Mouse (Mus musculus) embryonic facial prominence, embryonic 15.5 days (tissue): ENCODE data around the gene Slc6a6. TPM values are rescaled to one million over a fixed set of nuclear protein-coding genes. Genes with fewer than 3 reads are reported as not detected.

Experiments
- ATAC-seq: fragments of 200-750 bp; cut with Nextera tagmentation; 2 replicates; pipeline ENCODE4 v1.8.0; 2017; ENCODE audit warnings: low read depth, moderate TSS enrichment; ENCODE audit not compliant: insufficient number of reproducible peaks, low FRiP score, low TSS enrichment
- H3K27ac ChIP-seq: fragments of 300-500 bp; sonication (generic); replicated peaks from 2 replicates; pipeline ENCODE4 v1.5.1; 2015; ENCODE audit warnings: mild to moderate bottlenecking, inconsistent platforms
- H3K27me3 ChIP-seq: fragments of 300-500 bp; sonication (generic); 2 replicates; pipeline ENCODE4 v1.6.1; 2015; ENCODE audit warnings: inconsistent platforms
- H3K36me3 ChIP-seq: fragments of 300-500 bp; sonication (generic); 2 replicates; pipeline ENCODE4 v1.6.1; 2015; ENCODE audit warnings: mild to moderate bottlenecking, inconsistent platforms
- H3K4me1 ChIP-seq: fragments of 300-500 bp; sonication (generic); 2 replicates; pipeline ENCODE4 v1.6.1; 2015; ENCODE audit warnings: inconsistent platforms
- H3K4me2 ChIP-seq: fragments of 300-500 bp; sonication (generic); replicated peaks from 2 replicates; pipeline ENCODE4 v1.6.1; 2015; ENCODE audit warnings: mild to moderate bottlenecking, inconsistent platforms
- H3K4me3 ChIP-seq: fragments of 300-500 bp; sonication (generic); replicated peaks from 2 replicates; pipeline ENCODE4 v1.5.1; 2015; ENCODE audit warnings: mild to moderate bottlenecking, inconsistent platforms
- H3K9ac ChIP-seq: fragments of 300-500 bp; sonication (generic); 2 replicates; pipeline ENCODE4 v1.6.1; 2015; ENCODE audit warnings: inconsistent platforms
- H3K9me3 ChIP-seq: fragments of 300-500 bp; sonication (generic); replicated peaks from 2 replicates; pipeline ENCODE4 v1.6.1; 2016; ENCODE audit warnings: inconsistent platforms
- whole genome bisulfite sequencing: fragments of 180-500 bp; shearing (Covaris S2); methylation state at CpG from one replicate; pipeline ENCODE4 v1.1.7; 2015; 5-methylcytosine and 5-hydroxymethylcytosine counted together
- polyA plus RNA-seq: library from polyadenylated mRNA; unstranded; fragments of >200 nt; fragmentation: Nextera tagmentation; extraction: Ambion mirVana; gene quantifications from 2 replicates; pipeline ENCODE4 v1.2.1, GENCODE M21; 2015

Gene Slc6a6
- polyA plus RNA-seq, 1 experiment from 2014 or later = 77.5 TPM

DNA sequence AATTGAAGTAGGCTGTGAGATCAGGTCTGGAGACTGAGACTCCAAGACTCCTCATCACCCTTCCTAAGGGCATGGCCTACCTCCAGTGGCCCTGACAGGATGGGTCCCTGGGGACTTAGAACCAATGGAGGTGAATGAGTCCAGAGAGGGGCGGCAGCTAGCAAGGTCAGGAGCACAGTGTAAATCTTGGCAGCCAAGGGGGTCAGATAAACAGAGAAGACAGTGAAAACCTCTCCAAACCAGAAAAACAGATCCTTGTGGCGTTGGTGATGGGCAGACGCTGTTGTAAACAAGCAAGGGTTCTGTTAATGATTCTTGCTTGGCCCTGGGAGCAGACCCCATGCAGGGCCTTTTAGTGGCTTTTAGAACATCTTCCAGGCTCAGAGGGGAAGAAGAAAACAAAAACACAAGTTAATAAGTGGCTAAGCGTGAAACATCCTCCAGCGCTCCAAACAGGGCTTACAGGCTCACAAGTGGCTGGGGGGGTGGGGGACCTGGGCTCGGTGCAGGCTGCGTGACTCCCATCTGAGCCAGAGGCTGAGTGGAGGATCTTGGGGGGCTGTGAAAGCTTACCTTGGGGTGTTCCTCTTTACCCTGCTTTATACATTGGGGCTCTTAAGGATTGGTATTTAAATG is 62.2 kb downstream of the Slc6a6 start:
- Histone ChIP-seq H3K4me3 (no peak overlapping the region), H3K27ac (peak overlapping the region; percentile 56), H3K9me3 (no peaks in the 10 kb centered on the region), H3K4me1 (peaks cover 16% of the 10 kb centered on the region), H3K9ac (no peak overlapping the region), H3K36me3 (peaks cover 64% of the 10 kb centered on the region), H3K27me3 (no peaks in the 10 kb centered on the region), H3K4me2 (no peak overlapping the region)
- ATAC-seq = no peak
- 49% methylated on average over 7 of the region's 7 CpGs for WGBS

DNA sequence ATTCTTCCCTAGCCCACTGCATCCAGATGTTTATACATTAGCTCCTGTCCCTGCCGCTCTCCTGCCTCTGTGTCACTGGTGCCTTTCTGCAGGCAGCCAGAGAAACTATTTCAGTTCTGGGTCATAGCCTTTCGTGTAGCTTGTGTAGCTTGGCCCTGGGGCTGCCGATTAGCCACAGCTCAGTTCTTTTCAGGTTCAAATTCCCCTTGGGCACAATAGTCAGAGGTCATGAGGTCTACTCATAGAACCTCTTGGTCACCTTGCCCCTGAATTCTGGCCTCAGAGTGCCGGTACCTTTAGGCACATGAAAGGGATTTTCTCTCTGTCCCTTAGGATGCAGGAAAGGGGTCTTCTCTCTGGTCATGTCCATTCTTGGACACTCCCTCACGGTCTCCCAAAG is 62.9 kb downstream of the Slc6a6 start:
- peak overlapping the region; percentile 56; the same call in 1 of the 2 replicates for H3K27ac ChIP-seq
- ATAC-seq = no peak
- no peak overlapping the region for H3K4me3 ChIP-seq
- peaks cover 69% of the 10 kb centered on the region for H3K36me3 ChIP-seq
- no peaks in the 10 kb centered on the region for H3K27me3 ChIP-seq
- peaks cover 16% of the 10 kb centered on the region for H3K4me1 ChIP-seq
- 59% methylated on average over 5 of the region's 5 CpGs for WGBS
- no peaks in the 10 kb centered on the region for H3K9me3 ChIP-seq
- no peak overlapping the region for H3K4me2 ChIP-seq
- H3K9ac ChIP-seq = no peak overlapping the region

DNA sequence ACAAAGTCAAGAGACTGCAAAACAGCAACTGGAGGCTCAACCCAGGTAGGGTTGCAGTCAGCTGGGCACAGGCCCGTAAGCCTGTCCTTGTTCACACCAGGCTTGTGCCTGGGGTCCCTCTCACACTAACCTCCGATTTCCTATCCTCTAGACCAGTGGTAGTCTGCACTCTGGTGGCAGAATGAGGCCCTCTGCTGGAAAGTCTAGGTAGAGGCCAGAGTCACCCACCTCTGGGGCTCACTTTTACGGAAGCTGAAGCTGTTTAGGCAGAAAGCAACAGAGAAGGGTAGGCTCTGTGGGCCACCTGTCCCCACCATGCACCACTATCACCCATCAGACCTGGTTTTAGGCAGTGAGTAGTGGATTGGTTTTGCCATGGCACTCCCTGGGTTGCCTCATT is 67.1 kb downstream of the Slc6a6 start:
- no peak overlapping the region for H3K4me3 ChIP-seq
- H3K4me2 ChIP-seq = no peak overlapping the region
- H3K9me3 ChIP-seq = no peaks in the 10 kb centered on the region
- no peak overlapping the region for H3K27ac ChIP-seq
- H3K27me3 ChIP-seq = no peaks in the 10 kb centered on the region
- WGBS = 63% methylated on average over 3 of the region's 3 CpGs
- no peak overlapping the region for H3K9ac ChIP-seq
- peaks cover 62% of the 10 kb centered on the region for H3K36me3 ChIP-seq
- H3K4me1 ChIP-seq = peaks cover 15% of the 10 kb centered on the region
- no peak for ATAC-seq

DNA sequence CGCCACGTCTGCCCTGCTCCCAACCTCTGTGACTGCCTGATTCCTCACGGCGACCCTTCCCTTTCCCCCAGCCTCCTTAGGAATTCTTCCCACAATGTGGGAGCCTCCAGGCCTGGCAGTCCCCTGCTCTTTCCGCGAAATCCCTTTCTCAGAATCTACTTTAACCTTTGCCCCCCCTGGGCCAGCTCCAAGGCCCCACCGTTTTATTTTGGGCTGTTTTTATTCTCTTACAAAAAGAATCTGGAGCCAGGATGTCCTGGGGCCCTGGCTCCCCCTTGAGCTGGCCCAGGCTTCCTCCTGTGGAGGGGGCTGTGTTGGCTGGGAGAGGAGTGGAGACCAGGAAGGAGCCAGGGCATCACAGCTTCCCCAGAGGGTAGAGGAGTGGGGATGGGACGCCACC is 69.0 kb downstream of the Slc6a6 start:
- Histone ChIP-seq H3K27me3 (no peaks in the 10 kb centered on the region), H3K4me1 (peaks cover 15% of the 10 kb centered on the region), H3K9me3 (no peaks in the 10 kb centered on the region), H3K4me3 (no peak overlapping the region), H3K27ac (peak overlapping the region; percentile 71), H3K36me3 (peaks cover 68% of the 10 kb centered on the region), H3K9ac (no peak overlapping the region), H3K4me2 (no peak overlapping the region)
- ATAC-seq = no peak
- WGBS = 57% methylated on average over 8 of the region's 8 CpGs

DNA sequence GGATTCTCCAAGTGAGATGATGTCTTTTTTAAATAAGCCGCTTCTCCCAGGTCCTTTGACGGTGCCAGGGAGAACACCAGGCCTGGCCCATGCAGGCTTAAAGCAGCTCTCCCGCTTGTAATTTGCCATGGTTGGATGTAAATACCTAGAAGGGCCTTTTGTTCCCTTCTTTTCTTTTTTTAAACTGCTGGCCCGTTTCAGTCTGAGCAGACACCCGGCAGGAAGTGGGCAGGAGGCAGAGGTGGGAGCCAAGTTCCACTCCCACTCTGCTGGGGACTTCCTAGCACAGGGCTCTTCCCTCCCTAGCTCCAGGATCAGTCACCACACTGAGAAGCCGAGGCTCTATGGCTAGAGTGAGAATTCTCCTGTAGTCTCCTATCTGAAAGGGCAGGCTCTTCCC is 70.2 kb downstream of the Slc6a6 start:
- WGBS = 30% methylated on average over 6 of the region's 6 CpGs
- no peaks in the 10 kb centered on the region for H3K27me3 ChIP-seq
- H3K4me1 ChIP-seq = peaks cover 18% of the 10 kb centered on the region
- H3K4me3 ChIP-seq = no peak overlapping the region
- H3K36me3 ChIP-seq = peaks cover 57% of the 10 kb centered on the region
- H3K9ac ChIP-seq = no peak overlapping the region
- no peak overlapping the region for H3K4me2 ChIP-seq
- peak; percentile 34; the same call in 1 of the 2 replicates for ATAC-seq
- peak overlapping the region; percentile 71 for H3K27ac ChIP-seq
- no peaks in the 10 kb centered on the region for H3K9me3 ChIP-seq

DNA sequence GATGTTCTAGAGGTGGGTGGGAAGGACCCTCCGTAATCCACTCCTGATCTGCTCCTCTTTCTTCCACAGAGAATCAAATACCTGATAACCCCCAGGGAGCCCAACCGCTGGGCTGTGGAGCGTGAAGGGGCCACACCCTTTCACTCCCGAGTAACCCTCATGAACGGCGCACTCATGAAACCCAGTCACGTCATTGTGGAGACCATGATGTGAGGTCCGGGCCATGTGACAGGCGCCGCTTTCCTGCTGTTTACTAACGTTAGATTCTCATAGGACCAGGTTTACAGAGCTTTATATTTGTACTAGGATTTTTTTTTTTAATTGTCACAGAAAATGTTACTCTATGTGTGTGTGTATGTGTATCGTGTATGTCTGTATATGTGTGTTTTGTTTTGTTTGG is 71.0 kb downstream of the Slc6a6 start:
- WGBS = 83% methylated on average over 12 of the region's 12 CpGs

DNA sequence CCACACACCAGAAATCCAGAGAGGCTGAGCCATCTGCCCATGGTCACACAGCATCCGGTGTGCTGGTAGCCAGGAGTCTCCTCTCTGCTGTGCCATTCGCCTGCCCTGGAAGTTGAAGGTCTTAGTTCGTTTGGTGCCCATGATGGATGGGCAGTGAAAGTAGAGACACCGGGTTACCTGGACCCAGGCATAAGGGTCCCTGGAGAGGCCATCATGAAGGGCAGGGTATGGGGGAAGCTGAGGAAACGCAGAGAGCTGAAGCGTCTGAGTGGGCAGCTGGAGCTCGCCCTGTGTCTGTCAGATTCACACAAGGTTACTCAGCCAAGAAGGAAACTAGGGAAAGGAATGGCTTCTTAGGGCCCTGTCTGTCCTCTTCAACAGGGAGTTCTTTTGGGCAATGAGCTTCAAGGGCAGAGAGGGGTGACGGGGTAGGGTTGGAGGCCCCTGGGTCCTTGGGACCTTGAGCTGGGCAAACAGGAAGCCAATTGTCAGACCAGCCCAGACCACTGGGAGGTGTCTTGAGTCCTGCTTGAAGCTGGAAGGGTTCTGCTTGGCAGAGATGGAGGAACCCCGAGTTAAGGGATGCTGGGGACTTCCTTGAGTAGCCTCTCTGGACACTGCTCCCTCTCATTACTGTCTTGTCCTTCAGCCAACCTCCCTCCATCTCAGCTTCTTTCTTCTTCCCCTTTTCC is 78.3 kb downstream of the Slc6a6 start:
- H3K27me3 ChIP-seq = no peaks in the 10 kb centered on the region
- WGBS = 75% methylated on average over 9 of the region's 9 CpGs
- H3K9me3 ChIP-seq = no peaks in the 10 kb centered on the region
- H3K27ac ChIP-seq = no peak overlapping the region
- H3K4me1 ChIP-seq = peaks cover 3% of the 10 kb centered on the region; the same call in 1 of the 2 replicates
- no peak overlapping the region for H3K4me3 ChIP-seq
- peaks cover 9% of the 10 kb centered on the region; the same call in 1 of the 2 replicates for H3K36me3 ChIP-seq
- H3K4me2 ChIP-seq = no peak overlapping the region
- no peak for ATAC-seq
- no peak overlapping the region for H3K9ac ChIP-seq

More for the DNA sequence above, 71.0 kb downstream of the Slc6a6 start:
- Histone ChIP-seq H3K27me3 (no peaks in the 10 kb centered on the region), H3K27ac (peak overlapping the region; percentile 71; the same call in 1 of the 2 replicates), H3K4me1 (peaks cover 18% of the 10 kb centered on the region), H3K9me3 (no peaks in the 10 kb centered on the region), H3K36me3 (peaks cover 55% of the 10 kb centered on the region), H3K4me2 (no peak overlapping the region), H3K4me3 (no peak overlapping the region), H3K9ac (no peak overlapping the region)
- ATAC-seq = no peak

DNA sequence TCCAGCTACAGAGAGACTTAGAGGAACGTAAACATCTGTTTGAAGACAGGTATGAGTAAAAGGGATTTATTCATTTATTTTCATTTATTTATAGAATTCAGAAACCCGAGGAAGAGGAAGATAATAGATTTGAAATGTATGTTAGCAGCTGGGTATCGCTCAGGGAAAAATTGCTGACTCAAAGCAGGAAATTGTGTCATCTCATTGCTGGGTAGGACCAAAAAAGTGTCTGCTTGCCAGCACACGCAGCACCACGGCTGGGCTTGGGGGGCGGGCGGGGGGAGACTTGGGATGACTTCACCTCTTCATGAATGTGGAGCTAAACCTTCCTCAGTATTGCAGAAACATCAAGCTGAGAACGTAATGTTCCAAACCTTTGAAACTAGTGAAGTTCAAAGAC is 83.7 kb downstream of the Slc6a6 start:
- Histone ChIP-seq H3K27ac (no peak overlapping the region), H3K4me2 (no peak overlapping the region), H3K27me3 (no peaks in the 10 kb centered on the region), H3K4me1 (no peaks in the 10 kb centered on the region), H3K36me3 (no peaks in the 10 kb centered on the region), H3K9ac (no peak overlapping the region), H3K4me3 (no peak overlapping the region), H3K9me3 (no peaks in the 10 kb centered on the region)
- WGBS = 62% methylated on average over 8 of the region's 8 CpGs
- ATAC-seq = no peak

DNA sequence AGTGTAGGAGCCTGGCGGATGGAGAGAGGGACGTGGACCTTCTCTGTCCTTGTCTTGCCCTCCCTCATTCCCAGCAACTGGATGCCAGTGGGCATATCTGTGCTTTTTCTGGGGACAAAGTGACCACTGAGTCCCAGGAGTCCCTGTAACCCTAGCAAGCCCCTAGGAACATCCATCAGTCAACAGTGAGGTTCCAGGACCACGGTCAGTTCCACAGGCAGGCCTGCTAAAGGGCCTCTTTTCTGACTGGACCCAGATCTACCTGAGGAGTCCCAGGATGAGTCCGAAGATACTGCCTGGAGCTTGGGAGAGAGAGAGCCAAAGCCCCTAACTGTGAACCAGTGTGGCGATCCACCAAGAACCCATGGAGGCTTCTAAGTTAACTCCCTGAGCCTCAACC is 90.1 kb downstream of the Slc6a6 start:
- no peak for ATAC-seq

DNA sequence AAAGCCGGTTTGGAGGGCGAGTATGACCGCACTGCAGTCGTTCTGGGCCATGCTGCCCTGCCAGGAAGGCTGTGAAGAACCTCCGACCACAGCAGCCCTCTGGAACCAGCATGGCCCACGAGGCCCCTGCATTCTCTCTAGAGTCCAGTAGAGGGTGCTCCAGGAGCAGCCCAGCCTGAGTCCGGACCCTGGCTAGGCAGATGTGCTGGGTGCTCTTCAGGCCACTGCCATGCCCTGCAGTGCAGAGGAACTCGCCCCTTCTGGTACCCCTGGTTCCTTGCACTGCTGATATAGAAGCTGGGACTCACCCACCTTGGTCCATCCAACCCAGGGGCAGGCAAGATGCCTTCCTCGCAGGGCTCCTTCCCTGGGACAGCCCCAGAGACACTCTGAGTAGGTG is 92.7 kb downstream of the Slc6a6 start:
- no peak overlapping the region for H3K4me3 ChIP-seq
- ATAC-seq = 0 out of 2 replicates have a peak, but pooled peaks have one; percentile 59
- H3K36me3 ChIP-seq = no peaks in the 10 kb centered on the region
- no peaks in the 10 kb centered on the region for H3K9me3 ChIP-seq
- WGBS = 11% methylated on average over 9 of the region's 9 CpGs
- no peak overlapping the region for H3K9ac ChIP-seq
- H3K27me3 ChIP-seq = no peaks in the 10 kb centered on the region
- H3K4me1 ChIP-seq = peaks cover 5% of the 10 kb centered on the region; the same call in 1 of the 2 replicates
- H3K4me2 ChIP-seq = no peak overlapping the region
- H3K27ac ChIP-seq = no peak overlapping the region

More for the DNA sequence above, 90.1 kb downstream of the Slc6a6 start:
- no peaks in the 10 kb centered on the region for H3K36me3 ChIP-seq
- 65% methylated on average over 5 of the region's 5 CpGs for WGBS
- no peak overlapping the region for H3K4me2 ChIP-seq
- H3K4me3 ChIP-seq = no peak overlapping the region
- H3K9me3 ChIP-seq = no peaks in the 10 kb centered on the region
- no peaks in the 10 kb centered on the region for H3K27me3 ChIP-seq
- peaks cover 5% of the 10 kb centered on the region; the same call in 1 of the 2 replicates for H3K4me1 ChIP-seq
- no peak overlapping the region for H3K9ac ChIP-seq
- H3K27ac ChIP-seq = no peak overlapping the region

DNA sequence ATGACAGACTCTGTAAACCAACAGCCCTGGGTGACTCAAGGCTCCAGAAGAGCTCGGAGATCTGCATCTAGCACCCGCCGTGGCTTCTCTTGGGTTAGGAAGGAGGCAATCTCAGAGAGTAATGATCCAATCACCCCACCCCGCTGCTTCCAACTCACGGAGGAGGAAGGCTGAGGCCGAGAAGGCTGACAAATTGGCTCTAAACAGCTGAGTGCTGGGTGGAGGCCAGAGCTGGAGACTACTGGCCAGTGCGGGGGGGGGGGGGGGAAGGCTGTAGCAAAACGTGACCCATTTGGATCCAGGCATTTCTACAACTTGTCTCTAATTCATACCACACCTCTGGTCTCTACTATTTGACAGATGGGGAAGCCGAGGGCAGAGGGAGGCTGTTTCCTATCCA is 95.4 kb downstream of the Slc6a6 start:
- Histone ChIP-seq H3K4me3 (no peak overlapping the region), H3K4me1 (peaks cover 5% of the 10 kb centered on the region; the same call in 1 of the 2 replicates), H3K4me2 (no peak overlapping the region), H3K36me3 (no peaks in the 10 kb centered on the region), H3K9me3 (no peaks in the 10 kb centered on the region), H3K27ac (no peak overlapping the region), H3K9ac (no peak overlapping the region), H3K27me3 (no peaks in the 10 kb centered on the region)
- ATAC-seq = no peak
- 58% methylated on average over 8 of the region's 9 CpGs for WGBS
